Mouse (Mus musculus): ENCODE measurements around the gene B4galt5. TPM values are rescaled to one million over a fixed set of nuclear protein-coding genes. Genes with fewer than 3 reads are reported as not detected.

Gene B4galt5
- polyA plus RNA-seq, 1 experiment from 2014 or later: 12.9 TPM

- Histone ChIP-seq H3K4me3 (no peak overlapping the region), H3K27me3 (no peaks in the 10 kb centered on the region), H3K36me3 (no peaks in the 10 kb centered on the region), H3K9ac (replicated peaks) (no peak overlapping the region), H3K4me2 (replicated peaks) (no peak overlapping the region), H3K4me1 (peaks cover 28% of the 10 kb centered on the region), H3K9me3 (no peaks in the 10 kb centered on the region), H3K27ac (replicated peaks) (no peak overlapping the region)
- WGBS: 47% methylated on average over 9 of the region's 9 CpGs
- ATAC-seq (ENCODE audit: low FRiP score, low read depth): no peak
These were observed 22.4 kb downstream of the B4galt5 start for GRCm38 (mm10) chr2:167326582-167326981.

- no peaks in the 10 kb centered on the region for H3K27me3 ChIP-seq
- no peak overlapping the region for H3K9ac ChIP-seq (replicated peaks)
- no peaks in the 10 kb centered on the region for H3K9me3 ChIP-seq
- WGBS: 80% methylated on average over 10 of the region's 10 CpGs
- H3K36me3 ChIP-seq: no peaks in the 10 kb centered on the region
- no peak overlapping the region for H3K4me3 ChIP-seq
- H3K4me2 ChIP-seq (replicated peaks): no peak overlapping the region
- no peak for ATAC-seq (ENCODE audit: low FRiP score, low read depth)
- H3K27ac ChIP-seq (replicated peaks): no peak overlapping the region
- peaks cover 21% of the 10 kb centered on the region for H3K4me1 ChIP-seq
These were observed 24.6 kb downstream of the B4galt5 start for GRCm38 (mm10) chr2:167324151-167324930.

DNA sequence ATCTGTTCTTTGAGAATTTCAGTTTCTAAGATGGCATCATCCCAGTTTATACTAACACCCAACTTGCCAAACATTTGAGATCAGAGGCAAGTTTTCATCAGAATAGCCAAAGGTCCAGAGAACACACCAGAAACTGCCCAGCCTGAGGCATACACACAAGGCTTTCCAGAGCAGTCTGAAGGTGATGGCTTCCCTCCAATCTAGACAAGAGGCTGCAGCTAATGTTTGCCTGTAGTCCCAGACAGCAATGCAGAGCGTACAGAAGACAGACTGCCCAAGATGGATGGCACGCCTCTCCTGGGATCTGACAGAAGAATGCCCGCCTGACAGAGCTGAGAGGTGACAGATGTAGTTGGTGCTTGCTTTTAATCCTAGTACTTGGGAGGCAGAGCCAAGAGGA, 25.9 kb downstream of the B4galt5 start:
- Histone ChIP-seq H3K4me3 (no peak overlapping the region), H3K9me3 (no peaks in the 10 kb centered on the region), H3K4me2 (replicated peaks) (no peak overlapping the region), H3K27me3 (no peaks in the 10 kb centered on the region), H3K9ac (replicated peaks) (no peak overlapping the region), H3K27ac (replicated peaks) (no peak overlapping the region), H3K4me1 (peaks cover 21% of the 10 kb centered on the region), H3K36me3 (no peaks in the 10 kb centered on the region)
- WGBS: 76% methylated on average over 3 of the region's 3 CpGs
- no peak for ATAC-seq (ENCODE audit: low FRiP score, low read depth)

DNA sequence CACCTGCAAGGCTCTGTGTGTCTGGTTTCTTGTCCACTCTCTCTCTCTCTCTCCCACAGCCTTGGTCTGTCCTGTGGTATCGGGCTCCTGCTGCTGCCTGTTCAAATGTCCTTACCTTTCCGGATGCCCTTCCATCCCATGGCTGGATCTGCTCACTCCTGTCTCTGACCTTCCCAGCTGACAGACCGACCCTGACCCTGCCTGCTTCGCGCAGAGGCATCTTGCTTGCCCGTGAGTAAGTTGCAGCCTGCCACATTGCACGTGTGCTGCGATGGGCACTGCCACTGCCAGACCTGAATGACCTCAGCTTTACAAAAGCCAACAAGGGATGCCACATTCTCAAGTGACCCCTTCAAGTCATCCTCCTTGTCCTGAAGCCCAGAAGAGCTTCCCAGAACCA, 27.6 kb downstream of the B4galt5 start:
- 93% methylated on average over 8 of the region's 8 CpGs for WGBS
- no peak overlapping the region for H3K9ac ChIP-seq (replicated peaks)

GRCm38 (mm10) chr2:167318981-167319380, 30.0 kb downstream of the B4galt5 start:
- Histone ChIP-seq H3K27me3 (no peaks in the 10 kb centered on the region), H3K4me2 (replicated peaks) (no peak overlapping the region), H3K36me3 (no peaks in the 10 kb centered on the region), H3K9ac (replicated peaks) (no peak overlapping the region), H3K9me3 (no peaks in the 10 kb centered on the region), H3K4me3 (no peak overlapping the region), H3K4me1 (peaks cover 9% of the 10 kb centered on the region), H3K27ac (replicated peaks) (no peak overlapping the region)
- no peak for ATAC-seq (ENCODE audit: low FRiP score, low read depth)
- WGBS: 71% methylated on average over 5 of the region's 5 CpGs

More for the DNA sequence above, 27.6 kb downstream of the B4galt5 start:
- Histone ChIP-seq H3K9me3 (no peaks in the 10 kb centered on the region), H3K27me3 (no peaks in the 10 kb centered on the region), H3K36me3 (no peaks in the 10 kb centered on the region), H3K27ac (replicated peaks) (no peak overlapping the region), H3K4me2 (replicated peaks) (no peak overlapping the region), H3K4me3 (no peak overlapping the region), H3K4me1 (peaks cover 15% of the 10 kb centered on the region; the same call in 1 of the 2 replicates)
- no peak for ATAC-seq (ENCODE audit: low FRiP score, low read depth)

- H3K27ac ChIP-seq (replicated peaks): no peak overlapping the region
- no peak overlapping the region for H3K4me3 ChIP-seq
- no peak for ATAC-seq (ENCODE audit: low FRiP score, low read depth)
- peaks cover 13% of the 10 kb centered on the region for H3K4me1 ChIP-seq
- H3K9me3 ChIP-seq: no peaks in the 10 kb centered on the region
- no peak overlapping the region for H3K4me2 ChIP-seq (replicated peaks)
- H3K36me3 ChIP-seq: no peaks in the 10 kb centered on the region
- no peak overlapping the region for H3K9ac ChIP-seq (replicated peaks)
- H3K27me3 ChIP-seq: no peaks in the 10 kb centered on the region
- WGBS: 88% methylated on average over 3 of the region's 3 CpGs
These were observed 32.2 kb downstream of the B4galt5 start for GRCm38 (mm10) chr2:167316724-167317187.

- peaks cover 13% of the 10 kb centered on the region for H3K4me1 ChIP-seq
- H3K27me3 ChIP-seq: no peaks in the 10 kb centered on the region
- no peak for ATAC-seq (ENCODE audit: low FRiP score, low read depth)
- H3K9me3 ChIP-seq: no peaks in the 10 kb centered on the region
- H3K36me3 ChIP-seq: no peaks in the 10 kb centered on the region
- H3K9ac ChIP-seq (replicated peaks): 0 out of 2 replicates have a peak overlapping the region, but pooled peaks have one; percentile 8
- no peak overlapping the region for H3K4me3 ChIP-seq
- no peak overlapping the region for H3K4me2 ChIP-seq (replicated peaks)
- peak overlapping the region; percentile 39; the same call in 1 of the 2 replicates for H3K27ac ChIP-seq (replicated peaks)
- WGBS: 88% methylated on average over 8 of the region's 8 CpGs
These were observed 34.5 kb downstream of the B4galt5 start for GRCm38 (mm10) chr2:167314491-167314890.

GRCm38 (mm10) chr2:167313501-167314326, 35.3 kb downstream of the B4galt5 start:
- H3K9ac ChIP-seq (replicated peaks): no peak overlapping the region
- ATAC-seq (ENCODE audit: low FRiP score, low read depth): no peak

DNA sequence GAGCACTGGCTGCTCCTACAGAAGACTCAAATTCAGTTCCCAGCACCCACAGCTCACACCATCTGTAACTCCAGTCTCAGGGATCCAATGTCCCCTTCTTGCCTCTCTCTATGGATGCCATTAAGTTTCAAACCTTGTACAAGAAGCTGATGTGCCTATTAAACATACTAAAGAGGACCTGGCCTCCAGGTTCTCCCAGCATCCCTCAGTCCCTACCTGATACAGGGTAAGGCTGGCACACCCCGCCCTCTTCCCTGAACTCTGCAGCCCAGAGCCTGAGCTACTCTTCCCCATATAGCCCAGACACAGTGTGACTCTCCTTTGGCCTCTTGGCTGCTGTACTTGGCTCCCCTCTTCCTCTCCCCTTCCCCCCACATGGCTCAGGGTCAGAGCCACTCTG, 38.9 kb downstream of the B4galt5 start:
- no peak for ATAC-seq (ENCODE audit: low FRiP score, low read depth)
- no peak overlapping the region for H3K4me3 ChIP-seq
- H3K4me2 ChIP-seq (replicated peaks): no peak overlapping the region
- 91% methylated on average over 1 of the region's 1 CpGs for WGBS
- H3K9me3 ChIP-seq: no peaks in the 10 kb centered on the region
- H3K9ac ChIP-seq (replicated peaks): no peak overlapping the region
- H3K4me1 ChIP-seq: peaks cover 10% of the 10 kb centered on the region
- H3K27me3 ChIP-seq: no peaks in the 10 kb centered on the region
- peaks cover 26% of the 10 kb centered on the region for H3K36me3 ChIP-seq
- no peak overlapping the region for H3K27ac ChIP-seq (replicated peaks)

More at GRCm38 (mm10) chr2:167313501-167314326, 35.3 kb downstream of the B4galt5 start:
- Histone ChIP-seq H3K27ac (replicated peaks) (peak overlapping the region; percentile 39; the same call in 1 of the 2 replicates), H3K4me1 (peaks cover 13% of the 10 kb centered on the region), H3K4me3 (no peak overlapping the region), H3K4me2 (replicated peaks) (no peak overlapping the region), H3K9me3 (no peaks in the 10 kb centered on the region), H3K36me3 (peaks cover 6% of the 10 kb centered on the region), H3K27me3 (no peaks in the 10 kb centered on the region)
- 79% methylated on average over 13 of the region's 13 CpGs for WGBS

DNA sequence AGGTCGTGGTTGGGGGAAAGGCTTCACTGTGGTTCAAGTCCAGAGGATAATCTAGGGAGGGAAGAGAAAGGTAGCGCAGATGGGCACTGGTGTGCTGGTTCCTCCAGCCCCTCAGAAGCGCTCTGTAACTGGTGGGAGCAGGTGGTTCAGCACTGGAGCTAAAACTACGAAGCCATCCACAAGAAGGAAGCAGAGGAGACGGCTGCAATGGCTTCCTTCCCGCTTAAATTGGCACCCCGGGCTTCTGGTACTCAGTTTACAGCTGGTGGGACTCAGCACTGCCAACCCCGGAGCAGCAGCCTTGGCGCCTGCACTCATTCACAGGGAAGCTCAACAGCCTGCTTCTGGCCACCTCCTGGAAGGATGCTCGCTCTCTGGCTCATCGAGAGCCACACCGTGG, 39.7 kb downstream of the B4galt5 start:
- Histone ChIP-seq H3K4me1 (peaks cover 8% of the 10 kb centered on the region), H3K9ac (replicated peaks) (no peak overlapping the region), H3K36me3 (peaks cover 33% of the 10 kb centered on the region), H3K27me3 (no peaks in the 10 kb centered on the region), H3K4me3 (no peak overlapping the region), H3K4me2 (replicated peaks) (no peak overlapping the region), H3K9me3 (no peaks in the 10 kb centered on the region), H3K27ac (replicated peaks) (no peak overlapping the region)
- WGBS: 90% methylated on average over 12 of the region's 12 CpGs
- no peak for ATAC-seq (ENCODE audit: low FRiP score, low read depth)

- Histone ChIP-seq H3K27me3 (no peaks in the 10 kb centered on the region), H3K9me3 (no peaks in the 10 kb centered on the region), H3K4me2 (replicated peaks) (no peak overlapping the region), H3K4me3 (no peak overlapping the region), H3K9ac (replicated peaks) (no peak overlapping the region), H3K36me3 (peaks cover 38% of the 10 kb centered on the region), H3K4me1 (no peaks in the 10 kb centered on the region), H3K27ac (replicated peaks) (no peak overlapping the region)
- 68% methylated on average over 12 of the region's 12 CpGs for WGBS
- ATAC-seq (ENCODE audit: low FRiP score, low read depth): no peak
These were observed 41.3 kb downstream of the B4galt5 start for GRCm38 (mm10) chr2:167307716-167308115.
